Mouse (Mus musculus): ENCODE measurements around the gene A630095N17Rik.

DNA sequence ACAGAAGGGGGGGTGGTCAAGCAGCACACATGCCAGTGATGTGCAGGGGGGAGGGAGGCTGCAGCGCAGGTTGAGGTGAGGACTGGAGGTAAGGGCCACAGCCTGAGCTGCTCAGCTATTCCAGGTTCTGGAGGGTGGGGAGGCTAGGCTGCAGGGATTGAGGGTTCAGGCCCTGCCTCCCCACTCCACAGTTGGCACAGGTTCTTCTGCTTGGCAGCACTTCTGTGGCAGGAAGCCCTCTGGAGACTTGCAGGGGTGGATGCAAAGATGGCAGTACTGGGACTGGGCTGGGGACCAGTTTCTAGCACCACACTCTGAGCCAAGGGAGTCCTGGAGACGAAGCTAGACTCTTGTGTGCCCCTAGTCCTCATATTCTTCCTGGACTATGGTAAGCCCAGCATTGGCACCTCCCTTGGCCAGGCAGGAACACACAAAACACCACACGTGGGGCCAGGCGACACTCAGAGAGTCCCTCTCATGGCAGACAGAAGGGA, 50.5 kb downstream of the A630095N17Rik start:
- TF ChIP-seq CTCF (IDR thresholded peaks at IDR 0.05; ENCODE audit: insufficient read depth, low read depth, low read length) (no peak), POLR2A (IDR thresholded peaks at IDR 0.05; ENCODE audit: insufficient read depth, low read depth, low read length) (no peak)
